Mouse (Mus musculus) embryonic facial prominence, embryonic 15.5 days (tissue): Measurements from ENCODE around the gene Thsd4. TPM values are rescaled to one million over a fixed set of nuclear protein-coding genes. Genes with fewer than 3 reads are reported as not detected.

ENCODE experiments used
- ATAC-seq: fragments of 200-750 bp; cut with Nextera tagmentation; 2 replicates; pipeline ENCODE4 v1.8.0; 2017; ENCODE audit warnings: low read depth, moderate TSS enrichment; ENCODE audit not compliant: insufficient number of reproducible peaks, low FRiP score, low TSS enrichment
- H3K27ac ChIP-seq: fragments of 300-500 bp; sonication (generic); replicated peaks from 2 replicates; pipeline ENCODE4 v1.5.1; 2015; ENCODE audit warnings: mild to moderate bottlenecking, inconsistent platforms
- H3K27me3 ChIP-seq: fragments of 300-500 bp; sonication (generic); 2 replicates; pipeline ENCODE4 v1.6.1; 2015; ENCODE audit warnings: inconsistent platforms
- H3K36me3 ChIP-seq: fragments of 300-500 bp; sonication (generic); 2 replicates; pipeline ENCODE4 v1.6.1; 2015; ENCODE audit warnings: mild to moderate bottlenecking, inconsistent platforms
- H3K4me1 ChIP-seq: fragments of 300-500 bp; sonication (generic); 2 replicates; pipeline ENCODE4 v1.6.1; 2015; ENCODE audit warnings: inconsistent platforms
- H3K4me2 ChIP-seq: fragments of 300-500 bp; sonication (generic); replicated peaks from 2 replicates; pipeline ENCODE4 v1.6.1; 2015; ENCODE audit warnings: mild to moderate bottlenecking, inconsistent platforms
- H3K4me3 ChIP-seq: fragments of 300-500 bp; sonication (generic); replicated peaks from 2 replicates; pipeline ENCODE4 v1.5.1; 2015; ENCODE audit warnings: mild to moderate bottlenecking, inconsistent platforms
- H3K9ac ChIP-seq: fragments of 300-500 bp; sonication (generic); 2 replicates; pipeline ENCODE4 v1.6.1; 2015; ENCODE audit warnings: inconsistent platforms
- H3K9me3 ChIP-seq: fragments of 300-500 bp; sonication (generic); replicated peaks from 2 replicates; pipeline ENCODE4 v1.6.1; 2016; ENCODE audit warnings: inconsistent platforms
- WGBS: fragments of 180-500 bp; shearing (Covaris S2); methylation state at CpG from one replicate; pipeline ENCODE4 v1.1.7; 2015; 5-methylcytosine and 5-hydroxymethylcytosine counted together
- polyA plus RNA-seq: library from polyadenylated mRNA; unstranded; fragments of >200 nt; fragmentation: Nextera tagmentation; extraction: Ambion mirVana; gene quantifications from 2 replicates; pipeline ENCODE4 v1.2.1, GENCODE M21; 2015

The Thsd4 gene
- polyA plus RNA-seq, 1 experiment from 2014 or later, result 26.0 TPM

- Histone ChIP-seq H3K9ac (no peak overlapping the region), H3K4me1 (peaks cover 12% of the 10 kb centered on the region), H3K27me3 (no peaks in the 10 kb centered on the region), H3K4me2 (no peak overlapping the region), H3K36me3 (no peaks in the 10 kb centered on the region), H3K9me3 (no peaks in the 10 kb centered on the region), H3K4me3 (no peak overlapping the region), H3K27ac (no peak overlapping the region)
- WGBS, result 86% methylated on average over 12 of the region's 12 CpGs
- no peak for ATAC-seq
Measured at GRCm38 (mm10) chr9:60198530-60199200, 323.2 kb downstream of the Thsd4 start.

- Histone ChIP-seq H3K36me3 (no peaks in the 10 kb centered on the region), H3K4me2 (no peak overlapping the region), H3K9me3 (no peaks in the 10 kb centered on the region), H3K27ac (no peak overlapping the region), H3K4me3 (no peak overlapping the region), H3K9ac (no peak overlapping the region), H3K27me3 (no peaks in the 10 kb centered on the region), H3K4me1 (0 out of 2 replicates have a peak, but pooled peaks cover 3% of the 10 kb centered on the region)
- WGBS, result 81% methylated on average over 2 of the region's 2 CpGs
- no peak for ATAC-seq
Measured at GRCm38 (mm10) chr9:60195502-60195901, 326.3 kb downstream of the Thsd4 start.

- Histone ChIP-seq H3K27ac (no peak overlapping the region), H3K9me3 (no peaks in the 10 kb centered on the region), H3K4me3 (no peak overlapping the region), H3K4me1 (0 out of 2 replicates have a peak, but pooled peaks cover 3% of the 10 kb centered on the region), H3K36me3 (no peaks in the 10 kb centered on the region), H3K27me3 (no peaks in the 10 kb centered on the region), H3K4me2 (no peak overlapping the region), H3K9ac (no peak overlapping the region)
- ATAC-seq, result no peak
- WGBS, result 75% methylated on average over 6 of the region's 6 CpGs
Measured at GRCm38 (mm10) chr9:60194905-60195304, 326.9 kb downstream of the Thsd4 start.

- Histone ChIP-seq H3K36me3 (no peaks in the 10 kb centered on the region), H3K4me2 (no peak overlapping the region), H3K9me3 (no peaks in the 10 kb centered on the region), H3K27ac (no peak overlapping the region), H3K27me3 (no peaks in the 10 kb centered on the region), H3K4me3 (no peak overlapping the region), H3K4me1 (0 out of 2 replicates have a peak, but pooled peaks cover under 1% of the 10 kb centered on the region), H3K9ac (no peak overlapping the region)
- no peak for ATAC-seq
- 70% methylated on average over 5 of the region's 5 CpGs for WGBS
Measured at GRCm38 (mm10) chr9:60192321-60192720, 329.5 kb downstream of the Thsd4 start.

- no peak overlapping the region for H3K4me3 ChIP-seq
- H3K27ac ChIP-seq, result peak overlapping the region; percentile 11; the same call in 1 of the 2 replicates
- ATAC-seq, result no peak
- peaks cover 17% of the 10 kb centered on the region; the same call in 1 of the 2 replicates for H3K4me1 ChIP-seq
- no peak overlapping the region for H3K9ac ChIP-seq
- no peak overlapping the region for H3K4me2 ChIP-seq
- WGBS, result 66% methylated on average over 2 of the region's 2 CpGs
- no peaks in the 10 kb centered on the region for H3K27me3 ChIP-seq
- no peaks in the 10 kb centered on the region for H3K36me3 ChIP-seq
- no peaks in the 10 kb centered on the region for H3K9me3 ChIP-seq
Measured at GRCm38 (mm10) chr9:60187437-60187836, 334.4 kb downstream of the Thsd4 start.

- Histone ChIP-seq H3K9me3 (no peaks in the 10 kb centered on the region), H3K4me3 (no peak overlapping the region), H3K9ac (no peak overlapping the region), H3K4me2 (no peak overlapping the region), H3K27me3 (no peaks in the 10 kb centered on the region), H3K4me1 (peaks cover 17% of the 10 kb centered on the region; the same call in 1 of the 2 replicates), H3K36me3 (no peaks in the 10 kb centered on the region), H3K27ac (peak overlapping the region; percentile 11; the same call in 1 of the 2 replicates)
- WGBS, result 54% methylated on average over 7 of the region's 7 CpGs
- ATAC-seq, result no peak
Measured at GRCm38 (mm10) chr9:60186948-60187347, 334.9 kb downstream of the Thsd4 start.

- no peak overlapping the region for H3K4me2 ChIP-seq
- no peaks in the 10 kb centered on the region for H3K27me3 ChIP-seq
- no peak overlapping the region for H3K9ac ChIP-seq
- WGBS, result 35% methylated on average over 3 of the region's 3 CpGs
- H3K36me3 ChIP-seq, result no peaks in the 10 kb centered on the region
- ATAC-seq, result no peak
- H3K9me3 ChIP-seq, result no peaks in the 10 kb centered on the region
- H3K4me3 ChIP-seq, result no peak overlapping the region
- no peak overlapping the region for H3K27ac ChIP-seq
- peaks cover 17% of the 10 kb centered on the region; the same call in 1 of the 2 replicates for H3K4me1 ChIP-seq
Measured at GRCm38 (mm10) chr9:60184083-60184482, 337.8 kb downstream of the Thsd4 start.

GRCm38 (mm10) chr9:60182371-60182770 lies 339.5 kb downstream of the Thsd4 start:
- H3K4me1 ChIP-seq, result peaks cover 17% of the 10 kb centered on the region; the same call in 1 of the 2 replicates
- H3K27ac ChIP-seq, result no peak overlapping the region
- no peak overlapping the region for H3K9ac ChIP-seq
- no peak overlapping the region for H3K4me2 ChIP-seq
- no peak overlapping the region for H3K4me3 ChIP-seq
- no peak for ATAC-seq
- WGBS, result 74% methylated on average over 6 of the region's 6 CpGs
- H3K27me3 ChIP-seq, result no peaks in the 10 kb centered on the region
- no peaks in the 10 kb centered on the region for H3K36me3 ChIP-seq
- H3K9me3 ChIP-seq, result no peaks in the 10 kb centered on the region

GRCm38 (mm10) chr9:60180936-60181335 lies 340.9 kb downstream of the Thsd4 start:
- 84% methylated on average over 3 of the region's 3 CpGs for WGBS
- no peaks in the 10 kb centered on the region for H3K9me3 ChIP-seq
- no peak overlapping the region for H3K27ac ChIP-seq
- H3K9ac ChIP-seq, result no peak overlapping the region
- no peaks in the 10 kb centered on the region for H3K27me3 ChIP-seq
- no peak for ATAC-seq
- peaks cover 12% of the 10 kb centered on the region; the same call in 1 of the 2 replicates for H3K4me1 ChIP-seq
- no peak overlapping the region for H3K4me3 ChIP-seq
- H3K4me2 ChIP-seq, result no peak overlapping the region
- H3K36me3 ChIP-seq, result no peaks in the 10 kb centered on the region

GRCm38 (mm10) chr9:60180114-60180513 lies 341.7 kb downstream of the Thsd4 start:
- 73% methylated on average over 6 of the region's 6 CpGs for WGBS
- Histone ChIP-seq H3K4me3 (no peak overlapping the region), H3K9ac (no peak overlapping the region), H3K27me3 (no peaks in the 10 kb centered on the region), H3K27ac (no peak overlapping the region), H3K9me3 (no peaks in the 10 kb centered on the region), H3K4me1 (peaks cover 12% of the 10 kb centered on the region; the same call in 1 of the 2 replicates), H3K4me2 (no peak overlapping the region), H3K36me3 (no peaks in the 10 kb centered on the region)
- no peak for ATAC-seq

- H3K27me3 ChIP-seq, result no peaks in the 10 kb centered on the region
- H3K4me2 ChIP-seq, result no peak overlapping the region
- H3K27ac ChIP-seq, result no peak overlapping the region
- WGBS, result 59% methylated on average over 3 of the region's 3 CpGs
- 0 out of 2 replicates have a peak, but pooled peaks cover 4% of the 10 kb centered on the region for H3K4me1 ChIP-seq
- H3K36me3 ChIP-seq, result no peaks in the 10 kb centered on the region
- H3K4me3 ChIP-seq, result no peak overlapping the region
- no peak for ATAC-seq
- no peak overlapping the region for H3K9ac ChIP-seq
- no peaks in the 10 kb centered on the region for H3K9me3 ChIP-seq
Measured at GRCm38 (mm10) chr9:60176311-60176710, 345.5 kb downstream of the Thsd4 start.
